Mouse (Mus musculus): ENCODE measurements around the gene Rab3c. TPM values are rescaled to one million over a fixed set of nuclear protein-coding genes. Genes with fewer than 3 reads are reported as not detected.

Rab3c gene
- polyA plus RNA-seq, 1 experiment from 2014 or later: 0.55 TPM

- 88% methylated on average over 3 of the region's 3 CpGs for WGBS
- H3K4me2 ChIP-seq (ENCODE audit: low read length): no peak overlapping the region
- H3K27ac ChIP-seq (replicated peaks in 1 of 2; ENCODE audit: control insufficient read depth in 1 of 2, insufficient read depth in 1 of 2, low read depth in 2 of 2, low read length in 2 of 2): no peak overlapping the region
- no peak overlapping the region for H3K4me3 ChIP-seq (ENCODE audit: control insufficient read depth in 1 of 2, insufficient read depth in 1 of 2, low read depth in 1 of 2, low read length in 2 of 2)
- no peaks in the 10 kb centered on the region for H3K9me3 ChIP-seq (ENCODE audit: control insufficient read depth, low read length)
- H3K36me3 ChIP-seq (ENCODE audit: control insufficient read depth, insufficient read depth, low read length): no peaks in the 10 kb centered on the region
- no peaks in the 10 kb centered on the region for H3K27me3 ChIP-seq (ENCODE audit: control insufficient read depth, insufficient read depth, low read length)
- H3K9ac ChIP-seq (ENCODE audit: low read length): no peak overlapping the region
- no peak for ATAC-seq (ENCODE audit: insufficient number of reproducible peaks, insufficient read depth, low FRiP score, low read depth)
- peaks cover 0 to 2% of the 10 kb centered on the region in 2 experiments; a peak in 1 of 4 replicates for H3K4me1 ChIP-seq (ENCODE audit: control insufficient read depth in 2 of 2, insufficient read depth in 2 of 2, low read length in 2 of 2)
Observed at GRCm38 (mm10) chr13:110038521-110038920, 242.3 kb downstream of the Rab3c start.

GRCm38 (mm10) chr13:110034885-110035284 lies 245.9 kb downstream of the Rab3c start:
- 73% methylated on average over 6 of the region's 6 CpGs for whole genome bisulfite sequencing
- no peak for ATAC-seq (ENCODE audit: insufficient number of reproducible peaks, insufficient read depth, low FRiP score, low read depth)
- no peaks in the 10 kb centered on the region for H3K36me3 ChIP-seq (ENCODE audit: control insufficient read depth, insufficient read depth, low read length)

GRCm38 (mm10) chr13:110034041-110034440 lies 246.8 kb downstream of the Rab3c start:
- Histone ChIP-seq H3K4me2 (ENCODE audit: low read length) (no peak overlapping the region), H3K9ac (ENCODE audit: low read length) (no peak overlapping the region), H3K27ac (replicated peaks in 1 of 2; ENCODE audit: control insufficient read depth in 1 of 2, insufficient read depth in 1 of 2, low read depth in 2 of 2, low read length in 2 of 2) (no peak overlapping the region), H3K4me1 (ENCODE audit: control insufficient read depth in 2 of 2, insufficient read depth in 2 of 2, low read length in 2 of 2) (no peaks in the 10 kb centered on the region), H3K36me3 (ENCODE audit: control insufficient read depth, insufficient read depth, low read length) (no peaks in the 10 kb centered on the region), H3K27me3 (ENCODE audit: control insufficient read depth, insufficient read depth, low read length) (no peaks in the 10 kb centered on the region), H3K4me3 (ENCODE audit: control insufficient read depth in 1 of 2, insufficient read depth in 1 of 2, low read depth in 1 of 2, low read length in 2 of 2) (no peak overlapping the region), H3K9me3 (ENCODE audit: control insufficient read depth, low read length) (no peaks in the 10 kb centered on the region)
- ATAC-seq (ENCODE audit: insufficient number of reproducible peaks, insufficient read depth, low FRiP score, low read depth): no peak
- 50% methylated on average over 7 of the region's 7 CpGs for WGBS

More at GRCm38 (mm10) chr13:110034885-110035284, 245.9 kb downstream of the Rab3c start:
- Histone ChIP-seq H3K27ac (replicated peaks in 1 of 2; ENCODE audit: control insufficient read depth in 1 of 2, insufficient read depth in 1 of 2, low read depth in 2 of 2, low read length in 2 of 2) (no peak overlapping the region), H3K4me1 (ENCODE audit: control insufficient read depth in 2 of 2, insufficient read depth in 2 of 2, low read length in 2 of 2) (no peaks in the 10 kb centered on the region), H3K9me3 (ENCODE audit: control insufficient read depth, low read length) (no peaks in the 10 kb centered on the region), H3K27me3 (ENCODE audit: control insufficient read depth, insufficient read depth, low read length) (no peaks in the 10 kb centered on the region), H3K9ac (ENCODE audit: low read length) (no peak overlapping the region), H3K4me2 (ENCODE audit: low read length) (no peak overlapping the region), H3K4me3 (ENCODE audit: control insufficient read depth in 1 of 2, insufficient read depth in 1 of 2, low read depth in 1 of 2, low read length in 2 of 2) (no peak overlapping the region)

- Histone ChIP-seq H3K36me3 (ENCODE audit: control insufficient read depth, insufficient read depth, low read length) (no peaks in the 10 kb centered on the region), H3K4me1 (ENCODE audit: control insufficient read depth in 2 of 2, insufficient read depth in 2 of 2, low read length in 2 of 2) (no peaks in the 10 kb centered on the region), H3K4me2 (ENCODE audit: low read length) (no peak overlapping the region), H3K9ac (ENCODE audit: low read length) (no peak overlapping the region), H3K9me3 (ENCODE audit: control insufficient read depth, low read length) (no peaks in the 10 kb centered on the region), H3K27ac (replicated peaks in 1 of 2; ENCODE audit: control insufficient read depth in 1 of 2, insufficient read depth in 1 of 2, low read depth in 2 of 2, low read length in 2 of 2) (no peak overlapping the region), H3K27me3 (ENCODE audit: control insufficient read depth, insufficient read depth, low read length) (no peaks in the 10 kb centered on the region), H3K4me3 (ENCODE audit: control insufficient read depth in 1 of 2, insufficient read depth in 1 of 2, low read depth in 1 of 2, low read length in 2 of 2) (no peak overlapping the region)
- ATAC-seq (ENCODE audit: insufficient number of reproducible peaks, insufficient read depth, low FRiP score, low read depth): no peak
- WGBS: 35% methylated on average over 6 of the region's 6 CpGs
Observed at GRCm38 (mm10) chr13:110031886-110032285, 248.9 kb downstream of the Rab3c start.

GRCm38 (mm10) chr13:110031061-110031460 lies 249.7 kb downstream of the Rab3c start:
- WGBS: 63% methylated on average over 8 of the region's 8 CpGs
- H3K27ac ChIP-seq (replicated peaks in 1 of 2; ENCODE audit: control insufficient read depth in 1 of 2, insufficient read depth in 1 of 2, low read depth in 2 of 2, low read length in 2 of 2): no peak overlapping the region
- H3K9me3 ChIP-seq (ENCODE audit: control insufficient read depth, low read length): no peaks in the 10 kb centered on the region
- H3K27me3 ChIP-seq (ENCODE audit: control insufficient read depth, insufficient read depth, low read length): no peaks in the 10 kb centered on the region
- no peak overlapping the region for H3K9ac ChIP-seq (ENCODE audit: low read length)
- no peaks in the 10 kb centered on the region for H3K4me1 ChIP-seq (ENCODE audit: control insufficient read depth in 2 of 2, insufficient read depth in 2 of 2, low read length in 2 of 2)
- H3K4me3 ChIP-seq (ENCODE audit: control insufficient read depth in 1 of 2, insufficient read depth in 1 of 2, low read depth in 1 of 2, low read length in 2 of 2): no peak overlapping the region
- no peak overlapping the region for H3K4me2 ChIP-seq (ENCODE audit: low read length)
- no peaks in the 10 kb centered on the region for H3K36me3 ChIP-seq (ENCODE audit: control insufficient read depth, insufficient read depth, low read length)
- ATAC-seq (ENCODE audit: insufficient number of reproducible peaks, insufficient read depth, low FRiP score, low read depth): no peak

- H3K9me3 ChIP-seq (ENCODE audit: control insufficient read depth, low read length): no peaks in the 10 kb centered on the region
- no peak for ATAC-seq (ENCODE audit: insufficient number of reproducible peaks, insufficient read depth, low FRiP score, low read depth)
- WGBS: 74% methylated on average over 10 of the region's 10 CpGs
Observed at GRCm38 (mm10) chr13:110024381-110025161, 256.2 kb downstream of the Rab3c start.

DNA sequence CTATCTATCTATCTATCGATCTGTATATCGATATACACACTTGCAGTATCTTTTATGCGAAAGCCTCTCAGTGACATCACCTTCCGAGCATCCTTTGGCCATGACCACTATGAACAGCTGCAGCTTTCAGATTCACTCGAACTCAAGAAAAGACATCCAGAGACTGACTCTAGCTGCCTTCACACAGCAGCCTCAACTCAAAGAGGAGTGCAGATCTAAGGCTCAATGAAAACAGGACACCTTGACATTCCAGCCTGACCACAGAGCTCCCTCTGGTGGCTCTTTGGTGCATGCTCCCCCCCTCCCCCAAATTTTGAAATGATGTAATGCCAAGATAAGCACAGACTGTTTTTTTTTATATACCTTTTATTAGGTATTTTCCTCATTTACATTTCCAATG lies 257.8 kb downstream of the Rab3c start:
- Histone ChIP-seq H3K36me3 (ENCODE audit: control insufficient read depth, insufficient read depth, low read length) (no peaks in the 10 kb centered on the region), H3K27me3 (ENCODE audit: control insufficient read depth, insufficient read depth, low read length) (no peaks in the 10 kb centered on the region), H3K4me1 (ENCODE audit: control insufficient read depth in 2 of 2, insufficient read depth in 2 of 2, low read length in 2 of 2) (peaks cover 9 to 13% of the 10 kb centered on the region in 2 experiments), H3K4me2 (ENCODE audit: low read length) (no peak overlapping the region), H3K27ac (replicated peaks in 1 of 2; ENCODE audit: control insufficient read depth in 1 of 2, insufficient read depth in 1 of 2, low read depth in 2 of 2, low read length in 2 of 2) (no peak overlapping the region), H3K4me3 (ENCODE audit: control insufficient read depth in 1 of 2, insufficient read depth in 1 of 2, low read depth in 1 of 2, low read length in 2 of 2) (no peak overlapping the region), H3K9ac (ENCODE audit: low read length) (no peak overlapping the region), H3K9me3 (ENCODE audit: control insufficient read depth, low read length) (no peaks in the 10 kb centered on the region)
- ATAC-seq (ENCODE audit: insufficient number of reproducible peaks, insufficient read depth, low FRiP score, low read depth): no peak
- 77% methylated on average over 5 of the region's 5 CpGs for WGBS

More at GRCm38 (mm10) chr13:110024381-110025161, 256.2 kb downstream of the Rab3c start:
- Histone ChIP-seq H3K9ac (ENCODE audit: low read length) (no peak overlapping the region), H3K36me3 (ENCODE audit: control insufficient read depth, insufficient read depth, low read length) (no peaks in the 10 kb centered on the region), H3K27ac (replicated peaks in 1 of 2; ENCODE audit: control insufficient read depth in 1 of 2, insufficient read depth in 1 of 2, low read depth in 2 of 2, low read length in 2 of 2) (no peak overlapping the region), H3K4me3 (ENCODE audit: control insufficient read depth in 1 of 2, insufficient read depth in 1 of 2, low read depth in 1 of 2, low read length in 2 of 2) (no peak overlapping the region), H3K4me2 (ENCODE audit: low read length) (no peak overlapping the region), H3K27me3 (ENCODE audit: control insufficient read depth, insufficient read depth, low read length) (no peaks in the 10 kb centered on the region), H3K4me1 (ENCODE audit: control insufficient read depth in 2 of 2, insufficient read depth in 2 of 2, low read length in 2 of 2) (peaks cover 0 to 4% of the 10 kb centered on the region in 2 experiments; a peak in 3 of 4 replicates)

All from heart, embryonic 14.5 days (tissue).